Mouse (Mus musculus): ENCODE data around the gene Clstn2. TPM values are rescaled to one million over a fixed set of nuclear protein-coding genes. Genes with fewer than 3 reads are reported as not detected.

Gene Clstn2
- polyA plus RNA-seq, 1 experiment from 2014 or later, result 7.5 TPM

- H3K4me1 ChIP-seq (ENCODE audit: control insufficient read depth, insufficient read depth, low read length), result no peaks in the 10 kb centered on the region
- no peak overlapping the region for H3K9ac ChIP-seq (ENCODE audit: low read length)
- H3K4me2 ChIP-seq (ENCODE audit: low read length), result no peak overlapping the region
- WGBS, result 83% methylated on average over 13 of the region's 13 CpGs
- H3K27me3 ChIP-seq (replicated peaks; ENCODE audit: control insufficient read depth, insufficient read depth, low read length), result no peaks in the 10 kb centered on the region
- no peak for DNase-seq (ENCODE audit: low spot score)
- no peaks in the 10 kb centered on the region for H3K9me3 ChIP-seq (replicated peaks; ENCODE audit: control insufficient read depth, low read length)
- ATAC-seq, result no peak
- H3K27ac ChIP-seq (ENCODE audit: low read depth, low read length), result no peak overlapping the region
- no peak overlapping the region for H3K4me3 ChIP-seq (ENCODE audit: low read depth, low read length)
- no peaks in the 10 kb centered on the region for H3K36me3 ChIP-seq (ENCODE audit: control insufficient read depth, insufficient read depth, low read length)
Measured at GRCm38 (mm10) chr9:97974801-97975347, 58.1 kb downstream of the Clstn2 start.

GRCm38 (mm10) chr9:97966691-97967090 is 66.3 kb downstream of the Clstn2 start:
- H3K27me3 ChIP-seq (replicated peaks; ENCODE audit: control insufficient read depth, insufficient read depth, low read length), result no peaks in the 10 kb centered on the region
- H3K4me2 ChIP-seq (ENCODE audit: low read length), result no peak overlapping the region
- no peaks in the 10 kb centered on the region; the same call in 1 of the 2 replicates for H3K4me1 ChIP-seq (ENCODE audit: control insufficient read depth, insufficient read depth, low read length)
- H3K4me3 ChIP-seq (ENCODE audit: low read depth, low read length), result no peak overlapping the region
- H3K36me3 ChIP-seq (ENCODE audit: control insufficient read depth, insufficient read depth, low read length), result no peaks in the 10 kb centered on the region
- peak; percentile 78 for DNase-seq (ENCODE audit: low spot score)
- peak; percentile 81 for ATAC-seq
- no peaks in the 10 kb centered on the region for H3K9me3 ChIP-seq (replicated peaks; ENCODE audit: control insufficient read depth, low read length)
- H3K27ac ChIP-seq (ENCODE audit: low read depth, low read length), result peak overlapping the region; percentile 2; the same call in 1 of the 2 replicates
- no peak overlapping the region for H3K9ac ChIP-seq (ENCODE audit: low read length)
- WGBS, result 60% methylated on average over 4 of the region's 4 CpGs

- ATAC-seq (no peak), DNase-seq (ENCODE audit: low spot score) (no peak)
- Histone ChIP-seq H3K36me3 (ENCODE audit: control insufficient read depth, insufficient read depth, low read length) (no peaks in the 10 kb centered on the region), H3K4me2 (ENCODE audit: low read length) (no peak overlapping the region), H3K4me1 (ENCODE audit: control insufficient read depth, insufficient read depth, low read length) (peaks cover 3% of the 10 kb centered on the region), H3K9ac (ENCODE audit: low read length) (no peak overlapping the region), H3K27me3 (replicated peaks; ENCODE audit: control insufficient read depth, insufficient read depth, low read length) (no peaks in the 10 kb centered on the region), H3K4me3 (ENCODE audit: low read depth, low read length) (no peak overlapping the region), H3K27ac (ENCODE audit: low read depth, low read length) (no peak overlapping the region), H3K9me3 (replicated peaks; ENCODE audit: control insufficient read depth, low read length) (no peaks in the 10 kb centered on the region)
- 91% methylated on average over 8 of the region's 8 CpGs for WGBS
Measured at GRCm38 (mm10) chr9:97957508-97957907, 75.5 kb downstream of the Clstn2 start.

- Histone ChIP-seq H3K9ac (ENCODE audit: low read length) (no peak overlapping the region), H3K4me1 (ENCODE audit: control insufficient read depth, insufficient read depth, low read length) (peaks cover 3% of the 10 kb centered on the region), H3K4me2 (ENCODE audit: low read length) (no peak overlapping the region), H3K36me3 (ENCODE audit: control insufficient read depth, insufficient read depth, low read length) (no peaks in the 10 kb centered on the region), H3K9me3 (replicated peaks; ENCODE audit: control insufficient read depth, low read length) (no peaks in the 10 kb centered on the region), H3K4me3 (ENCODE audit: low read depth, low read length) (no peak overlapping the region), H3K27me3 (replicated peaks; ENCODE audit: control insufficient read depth, insufficient read depth, low read length) (no peaks in the 10 kb centered on the region), H3K27ac (ENCODE audit: low read depth, low read length) (peak overlapping the region; percentile 63; the same call in 1 of the 2 replicates)
- peak; percentile 90 for DNase-seq (ENCODE audit: low spot score)
- ATAC-seq, result peak; percentile 91
- 44% methylated on average over 4 of the region's 4 CpGs for WGBS
Measured at GRCm38 (mm10) chr9:97956407-97957106, 76.4 kb downstream of the Clstn2 start.

- H3K36me3 ChIP-seq (ENCODE audit: control insufficient read depth, insufficient read depth, low read length), result no peaks in the 10 kb centered on the region
- no peaks in the 10 kb centered on the region for H3K9me3 ChIP-seq (replicated peaks; ENCODE audit: control insufficient read depth, low read length)
- no peak overlapping the region for H3K4me3 ChIP-seq (ENCODE audit: low read depth, low read length)
- no peak overlapping the region for H3K27ac ChIP-seq (ENCODE audit: low read depth, low read length)
- no peak overlapping the region for H3K9ac ChIP-seq (ENCODE audit: low read length)
- no peaks in the 10 kb centered on the region for H3K27me3 ChIP-seq (replicated peaks; ENCODE audit: control insufficient read depth, insufficient read depth, low read length)
- peaks cover 3% of the 10 kb centered on the region for H3K4me1 ChIP-seq (ENCODE audit: control insufficient read depth, insufficient read depth, low read length)
- WGBS, result 84% methylated on average over 8 of the region's 8 CpGs
- ATAC-seq, result no peak
- H3K4me2 ChIP-seq (ENCODE audit: low read length), result no peak overlapping the region
- DNase-seq (ENCODE audit: low spot score), result no peak
Measured at GRCm38 (mm10) chr9:97953746-97954359, 79.1 kb downstream of the Clstn2 start.

- no peaks in the 10 kb centered on the region for H3K36me3 ChIP-seq (ENCODE audit: control insufficient read depth, insufficient read depth, low read length)
- H3K9ac ChIP-seq (ENCODE audit: low read length), result no peak overlapping the region
- DNase-seq (ENCODE audit: low spot score) (no peak), ATAC-seq (no peak)
- no peaks in the 10 kb centered on the region for H3K27me3 ChIP-seq (replicated peaks; ENCODE audit: control insufficient read depth, insufficient read depth, low read length)
- 80% methylated on average over 6 of the region's 6 CpGs for WGBS
- H3K9me3 ChIP-seq (replicated peaks; ENCODE audit: control insufficient read depth, low read length), result no peaks in the 10 kb centered on the region
- no peak overlapping the region for H3K4me3 ChIP-seq (ENCODE audit: low read depth, low read length)
- H3K27ac ChIP-seq (ENCODE audit: low read depth, low read length), result no peak overlapping the region
- no peaks in the 10 kb centered on the region for H3K4me1 ChIP-seq (ENCODE audit: control insufficient read depth, insufficient read depth, low read length)
- no peak overlapping the region for H3K4me2 ChIP-seq (ENCODE audit: low read length)
Measured at GRCm38 (mm10) chr9:97950378-97951006, 82.5 kb downstream of the Clstn2 start.

GRCm38 (mm10) chr9:97919326-97919725 is 113.7 kb downstream of the Clstn2 start:
- no peaks in the 10 kb centered on the region for H3K9me3 ChIP-seq (replicated peaks; ENCODE audit: control insufficient read depth, low read length)
- no peaks in the 10 kb centered on the region for H3K36me3 ChIP-seq (ENCODE audit: control insufficient read depth, insufficient read depth, low read length)
- H3K4me2 ChIP-seq (ENCODE audit: low read length), result no peak overlapping the region
- DNase-seq (ENCODE audit: low spot score) (no peak), ATAC-seq (no peak)
- no peak overlapping the region for H3K4me3 ChIP-seq (ENCODE audit: low read depth, low read length)
- no peak overlapping the region for H3K9ac ChIP-seq (ENCODE audit: low read length)
- H3K27me3 ChIP-seq (replicated peaks; ENCODE audit: control insufficient read depth, insufficient read depth, low read length), result no peaks in the 10 kb centered on the region
- 88% methylated on average over 4 of the region's 4 CpGs for WGBS
- H3K27ac ChIP-seq (ENCODE audit: low read depth, low read length), result no peak overlapping the region
- H3K4me1 ChIP-seq (ENCODE audit: control insufficient read depth, insufficient read depth, low read length), result no peaks in the 10 kb centered on the region

GRCm38 (mm10) chr9:97891415-97891814 is 141.6 kb downstream of the Clstn2 start:
- WGBS, result 90% methylated on average over 3 of the region's 3 CpGs
- Histone ChIP-seq H3K9ac (ENCODE audit: low read length) (no peak overlapping the region), H3K4me1 (ENCODE audit: control insufficient read depth, insufficient read depth, low read length) (no peaks in the 10 kb centered on the region), H3K4me3 (ENCODE audit: low read depth, low read length) (no peak overlapping the region), H3K36me3 (ENCODE audit: control insufficient read depth, insufficient read depth, low read length) (no peaks in the 10 kb centered on the region), H3K27me3 (replicated peaks; ENCODE audit: control insufficient read depth, insufficient read depth, low read length) (no peaks in the 10 kb centered on the region), H3K4me2 (ENCODE audit: low read length) (no peak overlapping the region), H3K9me3 (replicated peaks; ENCODE audit: control insufficient read depth, low read length) (no peaks in the 10 kb centered on the region), H3K27ac (ENCODE audit: low read depth, low read length) (no peak overlapping the region)
- ATAC-seq (no peak), DNase-seq (ENCODE audit: low spot score) (no peak)

- DNase-seq (ENCODE audit: low spot score) (no peak), ATAC-seq (no peak)
- no peaks in the 10 kb centered on the region for H3K36me3 ChIP-seq (ENCODE audit: control insufficient read depth, insufficient read depth, low read length)
- H3K4me1 ChIP-seq (ENCODE audit: control insufficient read depth, insufficient read depth, low read length), result no peaks in the 10 kb centered on the region
- H3K27ac ChIP-seq (ENCODE audit: low read depth, low read length), result no peak overlapping the region
- H3K4me2 ChIP-seq (ENCODE audit: low read length), result no peak overlapping the region
- H3K9me3 ChIP-seq (replicated peaks; ENCODE audit: control insufficient read depth, low read length), result no peaks in the 10 kb centered on the region
- no peaks in the 10 kb centered on the region for H3K27me3 ChIP-seq (replicated peaks; ENCODE audit: control insufficient read depth, insufficient read depth, low read length)
- no peak overlapping the region for H3K9ac ChIP-seq (ENCODE audit: low read length)
- no peak overlapping the region for H3K4me3 ChIP-seq (ENCODE audit: low read depth, low read length)
- WGBS, result 89% methylated on average over 3 of the region's 3 CpGs
Measured at GRCm38 (mm10) chr9:97883336-97883735, 149.6 kb downstream of the Clstn2 start.

Data from forebrain, embryonic 14.5 days (tissue).